Mouse (Mus musculus): ENCODE measurements around the gene Nfatc4. TPM values are rescaled to one million over a fixed set of nuclear protein-coding genes. Genes with fewer than 3 reads are reported as not detected.

The Nfatc4 gene
- polyA plus RNA-seq, 1 experiment from 2014 or later: not detected

GRCm38 (mm10) chr14:55828716-55829263 is 5.8 kb downstream of the Nfatc4 start:
- Histone ChIP-seq H3K4me3 (ENCODE audit: inconsistent target) (no peak overlapping the region), H3K79me2 (ENCODE audit: inconsistent target) (no peaks in the 10 kb centered on the region), H3K27ac (no peak overlapping the region), H3K36me3 (ENCODE audit: inconsistent target) (no peaks in the 10 kb centered on the region)
- WGBS (ENCODE audit: missing documents): 90% methylated on average over 3 of the region's 3 CpGs

GRCm38 (mm10) chr14:55829854-55830253 is 6.9 kb downstream of the Nfatc4 start:
- WGBS (ENCODE audit: missing documents): 96% methylated on average over 15 of the region's 16 CpGs
- no peaks in the 10 kb centered on the region for H3K36me3 ChIP-seq (ENCODE audit: inconsistent target)
- H3K79me2 ChIP-seq (ENCODE audit: inconsistent target): no peaks in the 10 kb centered on the region
- H3K4me3 ChIP-seq (ENCODE audit: inconsistent target): no peak overlapping the region
- H3K27ac ChIP-seq: no peak overlapping the region

DNA sequence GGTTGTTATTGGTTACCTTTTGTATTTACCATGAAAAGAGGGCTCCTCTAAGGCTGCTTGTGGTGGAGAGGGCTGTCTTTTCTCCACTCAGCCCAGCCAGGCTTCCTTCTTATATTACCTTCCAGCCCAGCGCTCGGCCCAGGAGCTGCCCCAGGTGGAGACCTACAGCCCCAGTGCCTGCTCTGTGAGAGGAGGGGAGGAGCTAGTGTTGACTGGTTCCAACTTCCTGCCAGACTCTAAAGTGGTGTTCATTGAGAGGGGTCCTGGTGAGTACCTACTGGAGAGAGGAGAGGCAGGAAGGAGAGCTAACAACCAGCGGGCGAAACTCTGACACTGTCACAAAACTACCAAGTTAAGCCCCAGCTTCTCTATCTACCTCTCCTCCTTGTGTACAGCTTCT is 7.4 kb downstream of the Nfatc4 start:
- WGBS (ENCODE audit: missing documents): 69% methylated on average over 4 of the region's 4 CpGs
- Histone ChIP-seq H3K4me3 (ENCODE audit: inconsistent target) (no peak overlapping the region), H3K36me3 (ENCODE audit: inconsistent target) (no peaks in the 10 kb centered on the region), H3K79me2 (ENCODE audit: inconsistent target) (no peaks in the 10 kb centered on the region), H3K27ac (no peak overlapping the region)

- Histone ChIP-seq H3K4me3 (ENCODE audit: inconsistent target) (no peak overlapping the region), H3K79me2 (ENCODE audit: inconsistent target) (no peaks in the 10 kb centered on the region), H3K27ac (no peak overlapping the region), H3K36me3 (ENCODE audit: inconsistent target) (no peaks in the 10 kb centered on the region)
- 91% methylated on average over 4 of the region's 4 CpGs for WGBS (ENCODE audit: missing documents)
Measured at GRCm38 (mm10) chr14:55833126-55833525, 10.2 kb downstream of the Nfatc4 start.

GRCm38 (mm10) chr14:55834808-55835533 is 12.0 kb downstream of the Nfatc4 start:
- Histone ChIP-seq H3K36me3 (ENCODE audit: inconsistent target) (no peaks in the 10 kb centered on the region), H3K4me3 (ENCODE audit: inconsistent target) (no peak overlapping the region), H3K79me2 (ENCODE audit: inconsistent target) (no peaks in the 10 kb centered on the region), H3K27ac (no peak overlapping the region)
- WGBS (ENCODE audit: missing documents): 98% methylated on average over 5 of the region's 5 CpGs

- no peak overlapping the region for H3K4me3 ChIP-seq (ENCODE audit: inconsistent target)
- H3K36me3 ChIP-seq (ENCODE audit: inconsistent target): no peaks in the 10 kb centered on the region
- WGBS (ENCODE audit: missing documents): 73% methylated on average over 4 of the region's 5 CpGs
- H3K27ac ChIP-seq: no peak overlapping the region
- no peaks in the 10 kb centered on the region for H3K79me2 ChIP-seq (ENCODE audit: inconsistent target)
Measured at GRCm38 (mm10) chr14:55838312-55838711, 15.4 kb downstream of the Nfatc4 start.

DNA sequence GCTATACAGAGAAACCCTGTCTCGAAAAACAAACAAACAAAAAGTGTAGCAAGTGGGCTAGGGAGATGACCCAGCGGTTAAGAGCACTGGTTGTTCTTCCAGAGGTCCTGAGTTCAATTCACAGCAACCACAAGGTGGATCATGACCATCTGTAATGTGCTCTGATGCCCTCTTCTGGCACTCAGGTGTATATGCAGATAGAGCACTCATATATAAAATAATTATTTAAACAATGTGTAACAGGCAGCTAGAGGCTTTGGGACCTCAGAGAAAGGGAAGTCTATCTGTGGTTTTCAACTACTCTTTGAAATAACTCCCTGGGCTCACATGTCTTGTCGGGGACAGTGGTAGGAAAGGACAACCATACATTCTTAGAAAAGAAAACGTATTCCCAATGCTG is 15.8 kb downstream of the Nfatc4 start:
- Histone ChIP-seq H3K79me2 (ENCODE audit: inconsistent target) (no peaks in the 10 kb centered on the region), H3K27ac (no peak overlapping the region), H3K36me3 (ENCODE audit: inconsistent target) (no peaks in the 10 kb centered on the region), H3K4me3 (ENCODE audit: inconsistent target) (no peak overlapping the region)
- WGBS (ENCODE audit: missing documents): 67% methylated on average over 4 of the region's 4 CpGs

DNA sequence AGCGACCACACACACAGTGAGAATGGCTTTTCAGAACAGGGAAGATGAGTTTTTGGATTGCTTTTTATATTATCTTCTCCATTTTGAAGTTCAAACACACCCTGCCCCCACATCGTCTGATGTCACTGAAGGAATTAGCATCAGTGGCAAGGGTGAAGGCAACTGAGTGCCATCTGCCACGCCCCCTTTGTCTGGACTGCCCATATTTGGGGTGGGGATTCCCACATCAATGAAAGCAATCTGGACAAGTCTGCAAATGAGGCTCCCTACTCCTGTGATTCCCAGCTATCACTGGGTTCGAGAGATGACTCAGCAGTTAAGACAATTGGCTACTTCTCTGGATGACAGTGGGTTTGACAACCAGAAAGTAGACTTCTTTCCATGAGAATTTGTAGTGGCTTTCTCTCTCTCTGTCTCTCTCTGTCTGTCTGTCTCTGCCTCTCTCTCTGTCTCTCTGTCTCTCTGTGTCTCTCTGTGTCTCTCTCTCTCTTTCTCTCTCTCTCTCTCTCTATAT is 18.0 kb downstream of the Nfatc4 start:
- Histone ChIP-seq H3K27ac (no peak overlapping the region), H3K36me3 (ENCODE audit: inconsistent target) (no peaks in the 10 kb centered on the region)
- WGBS (ENCODE audit: missing documents): 76% methylated on average over 4 of the region's 4 CpGs

GRCm38 (mm10) chr14:55842794-55843193 is 19.9 kb downstream of the Nfatc4 start:
- WGBS (ENCODE audit: missing documents): 78% methylated on average over 4 of the region's 4 CpGs
- no peak overlapping the region for H3K27ac ChIP-seq
- no peaks in the 10 kb centered on the region for H3K36me3 ChIP-seq (ENCODE audit: inconsistent target)
- H3K4me3 ChIP-seq (ENCODE audit: inconsistent target): no peak overlapping the region
- no peaks in the 10 kb centered on the region for H3K79me2 ChIP-seq (ENCODE audit: inconsistent target)

More for the DNA sequence above, 18.0 kb downstream of the Nfatc4 start:
- Histone ChIP-seq H3K4me3 (ENCODE audit: inconsistent target) (no peak overlapping the region), H3K79me2 (ENCODE audit: inconsistent target) (no peaks in the 10 kb centered on the region)

DNA sequence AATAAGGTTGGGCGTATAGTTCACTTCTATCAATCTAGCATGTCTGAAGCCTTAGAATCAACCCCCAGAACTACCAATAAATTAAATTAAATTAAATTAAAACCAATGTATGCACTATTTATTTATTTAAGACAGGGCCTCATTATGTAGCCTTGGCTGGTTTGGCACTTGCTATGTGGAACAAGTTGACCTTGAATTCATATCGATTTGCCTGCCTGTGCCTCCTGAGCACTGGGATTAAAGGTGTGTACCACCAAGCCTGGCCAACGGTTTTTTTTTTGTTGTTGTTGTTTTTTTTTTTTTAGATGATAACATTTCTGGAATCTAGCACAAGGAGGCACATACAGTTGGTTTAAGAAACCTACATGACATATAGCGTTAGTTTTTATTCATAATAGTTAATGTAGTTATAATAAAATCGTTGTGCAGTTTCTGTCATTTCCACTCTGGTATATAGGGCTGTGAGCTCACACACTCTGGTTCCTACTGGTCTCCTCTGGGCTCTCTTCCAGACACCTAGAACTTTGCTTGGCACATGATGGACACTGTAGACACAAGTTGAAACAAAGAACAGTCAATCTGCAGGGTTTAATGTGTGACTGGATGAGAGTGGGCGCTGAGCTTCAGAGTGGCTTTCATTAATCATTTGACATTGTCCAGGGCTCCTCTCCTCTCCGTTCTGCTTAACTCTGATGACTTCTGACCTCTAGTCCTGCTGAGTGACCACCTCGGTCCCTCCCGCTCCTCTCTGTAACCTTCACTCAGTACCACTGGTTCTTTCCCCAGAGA is 22.8 kb downstream of the Nfatc4 start:
- WGBS (ENCODE audit: missing documents): 90% methylated on average over 9 of the region's 9 CpGs
- no peaks in the 10 kb centered on the region for H3K36me3 ChIP-seq (ENCODE audit: inconsistent target)
- H3K27ac ChIP-seq: no peak overlapping the region
- H3K79me2 ChIP-seq (ENCODE audit: inconsistent target): no peaks in the 10 kb centered on the region
- no peak overlapping the region for H3K4me3 ChIP-seq (ENCODE audit: inconsistent target)

DNA sequence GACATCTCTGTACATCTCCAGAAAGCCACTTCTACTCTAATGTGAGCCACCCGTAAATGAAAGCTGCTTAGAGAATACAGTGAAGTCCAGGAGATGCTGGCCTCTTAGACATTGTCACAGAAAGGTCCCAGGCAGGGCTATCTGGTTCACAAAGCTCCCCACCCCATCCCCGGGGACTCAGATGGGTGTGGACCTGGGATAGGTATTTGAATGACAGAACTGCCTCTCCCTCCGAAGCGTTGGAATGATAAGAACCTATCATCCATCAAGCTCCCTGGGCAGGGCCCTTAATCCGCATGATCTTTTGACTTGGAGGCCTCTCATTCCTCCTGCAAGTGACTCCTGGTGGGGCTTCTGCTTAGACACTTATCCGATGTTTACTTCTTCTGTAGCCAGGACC is 27.9 kb downstream of the Nfatc4 start:
- 91% methylated on average over 6 of the region's 6 CpGs for WGBS (ENCODE audit: missing documents)

DNA sequence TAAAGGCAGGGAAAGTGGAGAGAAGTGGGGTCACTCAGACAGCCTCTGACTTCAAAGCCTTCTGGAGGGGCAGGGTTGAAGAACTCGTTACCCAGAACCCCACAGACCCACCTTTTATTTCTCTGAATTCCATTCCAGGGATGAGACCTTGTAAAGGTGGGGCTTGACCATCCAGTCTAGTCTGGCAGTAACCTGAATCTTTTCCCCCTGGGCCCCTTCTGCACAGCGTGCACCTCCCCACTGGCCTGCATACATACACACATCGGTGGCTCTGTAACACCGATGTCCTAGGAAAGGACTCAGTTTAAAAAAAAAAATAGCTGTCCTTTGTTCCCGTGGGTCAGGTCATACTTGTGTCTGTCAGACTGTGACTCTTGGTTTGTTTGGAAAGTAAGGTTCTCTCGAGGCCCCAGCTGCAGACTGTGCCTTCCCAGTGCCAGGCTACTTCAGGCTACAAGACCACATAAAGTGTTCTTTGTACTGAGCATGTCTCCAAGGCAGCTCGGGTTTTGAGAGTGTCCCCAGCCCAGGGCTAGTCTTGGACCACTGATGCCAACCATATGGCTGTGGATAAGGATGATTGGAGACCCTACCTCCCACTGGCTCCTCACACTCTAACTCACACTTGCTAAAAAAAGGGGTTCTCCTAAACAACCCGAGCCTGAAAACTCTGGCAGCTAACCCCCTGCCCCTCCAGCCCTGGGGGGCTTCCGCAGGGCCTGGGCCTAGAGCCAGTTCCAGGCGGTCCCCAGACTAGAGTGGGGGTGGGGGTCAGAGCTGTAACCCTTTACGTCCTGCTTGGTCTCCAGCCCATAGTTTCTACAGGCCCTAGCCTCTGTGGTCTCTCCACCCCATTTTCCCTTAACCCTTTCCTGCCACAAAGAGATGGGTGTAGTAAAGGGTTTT is 30.0 kb downstream of the Nfatc4 start:
- 52% methylated on average over 11 of the region's 11 CpGs for WGBS (ENCODE audit: missing documents)
- no peaks in the 10 kb centered on the region for H3K36me3 ChIP-seq (ENCODE audit: inconsistent target)

More for the DNA sequence above, 27.9 kb downstream of the Nfatc4 start:
- no peak overlapping the region for H3K4me3 ChIP-seq (ENCODE audit: inconsistent target)
- no peaks in the 10 kb centered on the region for H3K36me3 ChIP-seq (ENCODE audit: inconsistent target)
- H3K27ac ChIP-seq: no peak overlapping the region
- no peaks in the 10 kb centered on the region for H3K79me2 ChIP-seq (ENCODE audit: inconsistent target)

DNA sequence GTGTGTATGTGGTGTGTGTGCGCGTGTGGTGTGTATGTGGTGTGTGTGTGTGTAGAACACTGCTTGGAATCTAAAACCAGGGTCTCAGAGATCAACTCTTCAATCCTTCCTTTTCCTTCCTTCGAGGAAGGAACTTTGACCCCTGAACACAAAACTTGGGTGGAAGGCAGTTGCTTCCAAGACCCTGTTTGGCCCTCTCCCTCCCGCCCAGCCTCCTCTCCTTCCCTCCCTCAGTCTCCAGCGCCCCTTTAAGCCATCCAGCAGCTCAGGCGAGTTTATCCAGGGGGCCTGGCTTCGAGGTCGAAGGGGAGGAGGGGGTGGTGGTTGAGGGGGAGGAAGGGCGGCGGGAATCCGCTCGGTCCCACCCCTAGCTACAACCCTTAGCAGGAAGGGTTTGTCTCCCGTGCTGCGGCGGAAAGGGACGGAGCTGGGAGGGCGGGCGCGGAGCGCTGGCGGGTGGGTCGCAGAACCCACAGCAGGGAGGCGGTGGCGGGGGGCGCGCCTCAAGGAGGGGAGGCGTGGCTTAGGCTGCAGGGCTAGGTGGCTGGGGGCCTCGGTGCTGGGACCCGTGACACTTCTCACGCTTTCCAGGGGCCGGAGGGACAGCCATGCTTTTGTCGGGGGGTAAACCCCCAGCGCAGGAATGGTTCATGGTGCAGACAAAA is 30.8 kb downstream of the Nfatc4 start, which contains the start of gene Nynrin:
TSS of gene Nynrin (plus strand) at position 390 of the 665 bp plus-strand sequence.
- Histone ChIP-seq H3K4me3 (ENCODE audit: inconsistent target) (peak within 1 kb of the TSS; percentile 25), H3K36me3 (ENCODE audit: inconsistent target) (no peaks in the 10 kb centered on the region), H3K79me2 (ENCODE audit: inconsistent target) (no peaks in the 10 kb centered on the region), H3K27ac (no peak within 1 kb of the TSS)
- 13% methylated on average over 30 of the region's 33 CpGs for WGBS (ENCODE audit: missing documents)

More for the DNA sequence above, 30.0 kb downstream of the Nfatc4 start:
- Histone ChIP-seq H3K27ac (no peak overlapping the region), H3K4me3 (ENCODE audit: inconsistent target) (no peak overlapping the region), H3K79me2 (ENCODE audit: inconsistent target) (no peaks in the 10 kb centered on the region)
